Mouse (Mus musculus) G1E (cell line): Measurements from ENCODE around the gene Tlcd1.

ENCODE experiments used
- CTCF ChIP-seq: IDR thresholded peaks from 2 replicates; pipeline ENCODE4 v1.5.1; 2012; ENCODE audit warnings: low read depth, low read length, inconsistent platforms, mixed read lengths
- TAL1 ChIP-seq: conservative IDR thresholded peaks from 2 replicates; pipeline ENCODE4 v1.6.1; 2012; ENCODE audit warnings: low read depth, low read length, inconsistent platforms, mixed read lengths

GRCm38 (mm10) chr11:78134344-78134743 is 42.2 kb upstream of the Tlcd1 start:
- no peak for TF ChIP-seq CTCF
- no peak for TF ChIP-seq TAL1
